Mouse (Mus musculus): ENCODE measurements around the gene Adam22.
"Not testable (repeated sequence)": the region's sequence is repeated elsewhere in the genome, so short reads cannot be mapped to it uniquely, and the experiment has no call there.

Gene Adam22

GRCm38 (mm10) chr5:8326671-8327070, 41.3 kb downstream of the Adam22 start:
- in situ Hi-C loops (cut with MseI, MboI) = no loop called here

GRCm38 (mm10) chr5:8312324-8312723, 55.6 kb downstream of the Adam22 start:
- in situ Hi-C loops (cut with MseI, MboI) = no loop called here

DNA sequence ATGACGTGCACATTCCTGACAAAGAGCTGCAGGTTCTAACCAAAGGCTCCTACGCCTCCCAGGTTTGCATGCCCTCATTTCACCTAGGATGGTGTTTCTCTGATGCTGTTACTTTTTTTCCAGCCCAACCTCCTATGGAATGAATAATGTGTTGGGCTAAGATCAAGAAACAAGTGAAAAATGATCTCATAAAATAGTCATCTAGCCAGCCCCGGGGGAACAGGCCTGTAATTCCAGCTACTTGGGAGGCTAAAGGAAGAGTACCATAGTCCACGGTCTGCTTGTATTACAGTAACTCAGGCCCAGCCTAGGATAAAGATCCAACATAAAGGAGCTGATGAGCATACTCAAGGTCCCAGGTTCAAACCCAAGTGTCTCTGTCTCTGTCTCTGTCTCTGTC, 57.1 kb downstream of the Adam22 start:
- in situ Hi-C loops (cut with MseI, MboI) = no loop called here

DNA sequence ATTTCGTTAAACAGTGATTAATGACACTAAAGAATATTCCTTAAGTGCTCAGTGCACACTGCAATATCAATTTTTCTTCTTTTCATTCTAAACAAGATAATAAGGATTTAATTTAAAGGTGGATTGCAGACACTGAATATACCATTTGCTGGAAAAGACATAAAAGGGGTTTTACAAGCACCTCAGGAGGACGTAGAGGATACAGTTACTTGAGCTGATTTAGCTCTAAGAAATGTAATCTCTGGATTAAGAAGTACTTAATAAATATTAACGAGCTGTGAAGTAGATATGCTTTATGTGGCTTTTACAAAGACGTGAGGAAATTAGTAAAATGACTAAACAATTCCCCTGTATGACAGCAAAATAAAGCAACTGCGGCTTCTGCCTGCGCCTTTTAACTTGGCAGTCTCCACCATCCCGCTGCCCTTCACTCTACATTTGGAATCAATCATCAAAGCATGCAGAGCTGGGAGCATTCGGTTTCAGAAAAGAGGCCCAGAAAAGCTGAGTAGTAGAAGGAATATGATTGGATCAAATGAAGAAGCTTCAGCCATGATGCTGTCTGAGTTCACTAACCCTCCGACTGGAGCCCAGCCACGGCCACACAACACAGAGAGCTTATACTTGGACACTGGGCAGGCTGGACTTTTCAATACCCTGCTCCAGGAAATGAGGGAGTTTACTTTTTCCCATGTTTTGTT, 70.1 kb downstream of the Adam22 start:
- in situ Hi-C loops (cut with MseI, MboI) = no loop called here

DNA sequence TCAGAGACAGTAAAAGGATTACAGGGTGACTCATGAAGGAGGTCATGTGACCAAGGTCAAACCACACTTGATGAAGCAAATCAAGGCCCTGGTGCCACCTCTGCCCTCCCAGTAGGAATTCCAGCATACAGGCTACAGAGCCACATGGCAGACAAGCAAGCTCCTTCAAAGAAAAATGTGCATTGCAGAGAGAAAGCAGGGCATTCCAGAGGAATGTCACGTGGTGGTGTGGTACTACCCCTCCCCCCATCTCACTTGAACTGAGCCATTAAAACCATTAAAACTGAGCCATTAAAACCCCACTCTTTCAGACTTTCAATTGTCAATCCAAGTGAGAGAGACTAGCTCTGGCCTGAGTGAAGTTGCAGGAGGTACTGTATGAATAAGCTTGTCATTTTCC, 74.7 kb downstream of the Adam22 start:
- in situ Hi-C loops (cut with MseI, MboI) = no loop called here

DNA sequence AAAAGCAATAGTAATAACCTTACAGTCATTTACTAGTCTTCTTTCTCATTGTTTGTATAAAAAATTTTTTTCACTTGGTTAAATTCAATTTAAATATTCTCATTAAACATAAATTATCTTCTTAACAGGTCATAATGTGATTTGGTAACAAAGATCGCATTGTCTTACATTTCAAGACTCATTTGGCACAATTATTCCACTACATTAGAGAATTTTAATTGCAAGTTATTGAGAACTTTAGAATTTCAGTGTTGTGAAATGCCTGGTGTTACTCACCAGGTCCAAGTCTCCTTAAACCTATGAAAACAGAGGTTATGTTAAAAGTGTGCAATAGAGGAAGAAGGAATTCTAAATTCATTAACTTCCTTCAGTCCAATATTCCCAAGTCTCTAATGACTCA, 76.5 kb downstream of the Adam22 start:
- in situ Hi-C loops (cut with MseI, MboI) = no loop called here

DNA sequence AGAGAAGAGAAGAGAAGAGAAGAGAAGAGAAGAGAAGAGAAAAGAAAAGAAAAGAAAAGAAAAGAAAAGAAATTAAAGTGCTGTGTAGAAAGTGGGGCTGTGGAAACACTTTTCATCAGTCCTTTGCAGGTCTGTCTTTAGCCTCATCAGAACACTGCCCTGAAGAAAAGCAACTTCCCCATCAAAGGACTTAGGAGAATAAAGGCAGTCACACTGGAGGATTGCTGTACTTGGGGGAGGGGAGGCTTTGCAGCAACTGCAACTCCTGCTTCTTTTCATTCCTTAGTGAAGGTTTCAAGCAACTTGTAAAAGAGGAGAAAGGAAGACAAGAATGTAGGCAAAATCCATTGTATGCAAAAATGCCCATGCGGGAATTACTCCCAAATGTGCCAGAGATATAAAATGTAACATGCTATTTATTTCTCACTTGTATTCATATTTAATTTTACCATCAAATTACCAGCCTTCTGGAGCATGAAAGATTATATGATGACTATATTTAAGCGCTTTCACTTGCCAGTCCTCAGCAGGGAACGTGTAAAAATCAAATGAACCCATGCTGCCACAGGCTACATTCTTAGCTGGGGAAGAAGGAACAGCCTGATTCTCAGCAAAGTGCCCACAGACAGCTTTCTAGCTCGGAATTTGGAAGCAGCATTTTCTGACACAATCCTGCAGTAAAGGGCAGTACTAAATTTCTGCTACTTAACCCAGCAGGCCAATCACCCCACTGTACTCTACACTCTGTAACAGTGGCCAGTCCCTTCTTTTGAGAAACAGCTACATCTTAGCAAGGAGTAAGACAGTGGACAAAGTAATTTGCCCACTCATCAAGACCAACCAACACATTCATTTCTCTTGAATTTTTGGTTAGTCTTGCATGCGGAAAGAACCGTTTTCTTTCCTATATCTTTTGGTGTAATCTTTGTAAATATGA, 78.0 kb downstream of the Adam22 start:
- in situ Hi-C loops (cut with MseI, MboI) = no loop called here

- in situ Hi-C loops (cut with MseI, MboI) = no loop called here
Observed at GRCm38 (mm10) chr5:8284123-8284522, 83.8 kb downstream of the Adam22 start.

GRCm38 (mm10) chr5:8276141-8276540, 91.8 kb downstream of the Adam22 start:
- in situ Hi-C loops (cut with MseI, MboI) = no loop called here

GRCm38 (mm10) chr5:8257366-8257765, 110.6 kb downstream of the Adam22 start:
- in situ Hi-C loops (cut with MseI, MboI) = no loop called here

DNA sequence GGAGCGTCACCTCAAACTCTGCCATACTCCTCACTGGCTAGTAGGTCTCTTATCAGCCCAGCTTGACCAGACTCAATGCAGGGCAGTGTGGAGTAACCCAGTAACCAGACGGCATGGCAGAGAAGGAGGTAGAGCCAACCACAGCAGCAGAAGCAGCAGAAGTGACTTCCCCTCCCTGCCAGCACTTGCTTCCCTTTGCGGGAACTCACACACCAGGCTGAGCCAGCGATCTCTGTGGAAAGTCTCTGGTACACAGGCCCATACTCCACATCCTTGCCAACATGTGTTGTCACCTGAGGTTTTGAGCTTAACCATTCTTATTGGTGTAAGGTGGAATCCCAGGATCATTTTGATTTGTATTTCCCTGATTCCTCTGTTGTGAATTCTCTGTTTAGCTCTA, 111.5 kb downstream of the Adam22 start:
- in situ Hi-C loops (cut with MseI, MboI) = no loop called here

GRCm38 (mm10) chr5:8244696-8245095, 123.3 kb downstream of the Adam22 start:
- in situ Hi-C loops (cut with MseI, MboI) = no loop called here

- in situ Hi-C loops (cut with MseI, MboI) = no loop called here
Observed at GRCm38 (mm10) chr5:8243064-8243615, 124.8 kb downstream of the Adam22 start.

DNA sequence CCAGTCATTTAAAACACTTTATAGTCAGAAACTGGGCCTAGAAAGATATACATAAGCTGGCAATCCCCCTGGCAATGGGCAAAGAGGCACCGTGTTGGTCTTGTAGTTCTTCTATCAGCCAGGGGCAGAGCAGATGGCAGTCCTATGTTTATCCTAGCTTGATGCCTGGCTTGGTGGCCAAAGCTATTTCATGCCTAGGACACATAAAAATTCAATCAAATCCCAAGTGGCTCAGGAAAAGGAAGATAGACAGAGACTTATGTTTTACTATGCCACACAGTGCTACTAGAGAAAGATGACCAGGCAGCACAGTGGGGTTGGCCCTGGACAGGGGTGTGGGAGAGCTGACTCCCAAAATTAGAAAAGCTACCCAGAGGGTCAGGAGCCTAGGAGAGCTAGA, 125.3 kb downstream of the Adam22 start:
- in situ Hi-C loops (cut with MseI, MboI) = no loop called here

- in situ Hi-C loops (cut with MseI, MboI) = no loop called here
Observed at GRCm38 (mm10) chr5:8227073-8227472, 140.9 kb downstream of the Adam22 start.

GRCm38 (mm10) chr5:8224321-8224705, 143.6 kb downstream of the Adam22 start:
- in situ Hi-C loops (cut with MseI, MboI) = no loop called here

DNA sequence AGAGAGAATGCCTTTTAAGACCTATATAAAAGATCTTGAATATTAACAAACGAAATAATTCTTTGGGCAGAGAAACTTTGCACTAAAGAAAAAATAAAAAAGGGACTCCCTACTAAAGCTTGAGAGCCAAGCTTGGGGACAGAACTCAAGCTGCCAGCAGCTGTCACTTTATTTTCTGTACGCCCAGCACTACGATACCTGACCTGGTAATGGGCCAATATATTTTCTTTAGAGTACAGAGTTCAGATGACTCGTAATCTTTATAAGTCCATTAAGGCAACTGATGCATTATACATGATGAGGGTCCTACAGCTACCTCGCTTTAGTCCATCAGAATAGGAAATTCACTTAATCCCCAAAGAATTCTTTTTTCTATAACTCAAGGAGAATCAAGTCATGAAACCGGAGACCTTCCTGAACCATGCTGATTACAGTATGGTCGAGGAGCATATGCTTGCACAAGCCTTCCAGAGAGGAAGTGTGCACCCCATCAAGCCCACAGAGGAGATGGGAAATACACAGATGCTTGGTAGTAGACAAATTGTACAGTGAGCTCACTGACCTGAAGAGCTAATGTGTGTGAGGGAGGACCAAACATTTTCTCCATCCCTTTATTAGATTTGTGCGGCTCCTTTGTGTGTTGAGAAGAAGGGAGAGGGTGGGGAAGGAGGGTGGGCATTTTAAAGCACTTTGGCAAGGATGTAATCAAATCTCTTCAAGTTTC, 144.2 kb downstream of the Adam22 start:
- in situ Hi-C loops (cut with MseI, MboI) = no loop called here

DNA sequence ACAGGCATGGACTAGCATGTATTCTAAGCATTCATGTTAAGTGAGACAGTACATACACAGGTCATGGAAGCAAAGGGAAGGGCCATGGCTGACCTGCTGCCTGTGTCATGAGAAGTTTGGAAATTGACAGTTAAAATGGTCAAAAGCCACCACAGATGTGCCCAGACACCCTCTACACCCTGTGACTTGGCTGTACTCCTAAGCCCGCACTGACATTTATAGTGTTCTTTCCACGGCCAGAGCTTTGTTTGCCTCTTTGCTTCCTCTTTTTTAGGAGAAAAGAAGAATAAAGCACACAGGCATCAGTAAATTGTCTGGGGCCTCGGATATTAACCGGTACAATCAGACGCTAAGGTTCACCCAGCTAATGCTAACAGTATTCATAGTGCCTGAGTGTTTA, 146.3 kb downstream of the Adam22 start:
- in situ Hi-C loops (cut with MseI, MboI) = no loop called here

DNA sequence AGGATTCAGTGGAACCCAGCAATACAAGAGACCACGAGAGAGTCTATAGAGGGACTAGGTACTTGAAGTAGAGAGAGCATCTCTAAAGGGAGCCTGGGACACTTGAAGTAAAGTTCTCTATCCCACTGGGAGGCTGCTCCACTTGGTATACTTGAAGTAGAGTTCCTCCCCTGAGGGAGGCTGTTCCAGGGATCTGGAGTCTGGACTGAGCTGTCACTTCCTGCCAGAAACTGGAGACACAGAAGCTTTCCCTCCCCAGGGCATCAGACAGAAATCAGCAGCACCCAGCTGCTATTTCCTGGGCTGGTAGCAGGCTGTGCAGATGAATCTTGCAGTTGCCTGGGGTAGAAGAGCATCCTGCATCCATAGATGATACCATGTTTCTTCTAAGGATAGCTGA, 152.1 kb downstream of the Adam22 start:
- in situ Hi-C loops (cut with MseI, MboI) = no loop called here

- in situ Hi-C loops (cut with MseI, MboI) = not testable (repeated sequence)
Observed at GRCm38 (mm10) chr5:8184992-8185391, 183.0 kb downstream of the Adam22 start.

GRCm38 (mm10) chr5:8180646-8181045, 187.3 kb downstream of the Adam22 start:
- in situ Hi-C loops (cut with MseI, MboI) = no loop called here

- in situ Hi-C loops (cut with MseI, MboI) = no loop called here
Observed at GRCm38 (mm10) chr5:8178111-8178510, 189.8 kb downstream of the Adam22 start.

Measured in mouse trophoblast stem cell (cell line).